Mouse (Mus musculus): Measurements from ENCODE around the gene 9530077C05Rik. TPM values are rescaled to one million over a fixed set of nuclear protein-coding genes. Genes with fewer than 3 reads are reported as not detected.
A peak's percentile ranks its signal among the peaks of the same experiment; 100 is the strongest.
"Not testable (repeated sequence)": the region's sequence is repeated elsewhere in the genome, so short reads cannot be mapped to it uniquely, and the experiment has no call there.

Gene 9530077C05Rik
- total RNA-seq, 1 experiment from 2014 or later: 5.2 TPM

GRCm38 (mm10) chr9:22453501-22453924 lies 42.2 kb downstream of the 9530077C05Rik start:
- ATAC-seq (replicated peaks; ENCODE audit: low read depth, poor library complexity, severe bottlenecking): peak; percentile 78

- ATAC-seq (replicated peaks; ENCODE audit: low read depth, poor library complexity, severe bottlenecking): not testable (repeated sequence)
These were observed 42.7 kb downstream of the 9530077C05Rik start, which contains the start of gene Gm17545 for GRCm38 (mm10) chr9:22453990-22454389. Gene Gm17545, plus strand, starts transcription at chr9:22454290.

GRCm38 (mm10) chr9:22455041-22455440 lies 43.7 kb downstream of the 9530077C05Rik start:
- ATAC-seq (replicated peaks; ENCODE audit: low read depth, poor library complexity, severe bottlenecking): no peak

- no peak for ATAC-seq (replicated peaks; ENCODE audit: low read depth, poor library complexity, severe bottlenecking)
These were observed 46.0 kb downstream of the 9530077C05Rik start for GRCm38 (mm10) chr9:22457142-22457835.

GRCm38 (mm10) chr9:22461946-22462345 lies 50.6 kb downstream of the 9530077C05Rik start:
- no peak for ATAC-seq (replicated peaks; ENCODE audit: low read depth, poor library complexity, severe bottlenecking)

GRCm38 (mm10) chr9:22466212-22466611 lies 54.9 kb downstream of the 9530077C05Rik start:
- no peak for ATAC-seq (replicated peaks; ENCODE audit: low read depth, poor library complexity, severe bottlenecking)

GRCm38 (mm10) chr9:22467371-22468169 lies 56.3 kb downstream of the 9530077C05Rik start:
- peak; percentile 46 for ATAC-seq (replicated peaks; ENCODE audit: low read depth, poor library complexity, severe bottlenecking)

GRCm38 (mm10) chr9:22468170-22468898 lies 57.0 kb downstream of the 9530077C05Rik start:
- ATAC-seq (replicated peaks; ENCODE audit: low read depth, poor library complexity, severe bottlenecking): peak; percentile 74

GRCm38 (mm10) chr9:22468899-22469259 lies 57.6 kb downstream of the 9530077C05Rik start:
- ATAC-seq (replicated peaks; ENCODE audit: low read depth, poor library complexity, severe bottlenecking): no peak

- ATAC-seq (replicated peaks; ENCODE audit: low read depth, poor library complexity, severe bottlenecking): no peak
These were observed 58.3 kb downstream of the 9530077C05Rik start, which contains the start of gene Rp9 for GRCm38 (mm10) chr9:22469643-22470042. Gene Rp9, minus strand, starts transcription at chr9:22469743.

GRCm38 (mm10) chr9:22475424-22475868 lies 64.1 kb downstream of the 9530077C05Rik start, which contains the start of gene Bbs9:
Gene Bbs9, plus strand, starts transcription at chr9:22475715.
- ATAC-seq (replicated peaks; ENCODE audit: low read depth, poor library complexity, severe bottlenecking): peak; percentile 97

- ATAC-seq (replicated peaks; ENCODE audit: low read depth, poor library complexity, severe bottlenecking): peak; percentile 15; the same call in 1 of the 2 replicates
These were observed 65.0 kb downstream of the 9530077C05Rik start for GRCm38 (mm10) chr9:22476265-22476664.

GRCm38 (mm10) chr9:22478946-22479345 lies 67.6 kb downstream of the 9530077C05Rik start:
- ATAC-seq (replicated peaks; ENCODE audit: low read depth, poor library complexity, severe bottlenecking): no peak

GRCm38 (mm10) chr9:22483866-22484561 lies 72.7 kb downstream of the 9530077C05Rik start:
- ATAC-seq (replicated peaks; ENCODE audit: low read depth, poor library complexity, severe bottlenecking): no peak

- no peak for ATAC-seq (replicated peaks; ENCODE audit: low read depth, poor library complexity, severe bottlenecking)
These were observed 73.4 kb downstream of the 9530077C05Rik start for GRCm38 (mm10) chr9:22484562-22485308.

GRCm38 (mm10) chr9:22486211-22486610 lies 74.9 kb downstream of the 9530077C05Rik start:
- ATAC-seq (replicated peaks; ENCODE audit: low read depth, poor library complexity, severe bottlenecking): no peak

- ATAC-seq (replicated peaks; ENCODE audit: low read depth, poor library complexity, severe bottlenecking): no peak
These were observed 77.7 kb downstream of the 9530077C05Rik start for GRCm38 (mm10) chr9:22488963-22489362.

Measured in common myeloid progenitor, adult 5-6 weeks (primary cell).